Mouse (Mus musculus): ENCODE data around the gene Rimbp2.

GRCm38 (mm10) chr5:129000706-129001468 is 47.6 kb upstream of the Rimbp2 start:
- TF ChIP-seq CTCF (IDR thresholded peaks at IDR 0.05; ENCODE audit: control insufficient read depth, insufficient read depth, low read length) (0 out of 2 replicates have a peak, but pooled peaks have one; percentile 8), POLR2A (IDR thresholded peaks at IDR 0.05; ENCODE audit: borderline replicate concordance, control insufficient read depth, low read depth, low read length) (no peak; the same call in 1 of the 2 replicates)

Data from bone marrow, adult 2 months (tissue).